Mouse (Mus musculus) CH12.LX (cell line): Measurements from ENCODE around the gene Gm20390.

Experiments
- CTCF ChIP-seq, 2 experiments: IDR thresholded peaks in 1 of 2; conservative IDR thresholded peaks in 1 of 2; 2 replicates each; pipeline ENCODE4 v1.5.1; 2011 to 2012; ENCODE audit warnings: low read depth in 2 of 2, low read length in 2 of 2, improper control_type of control experiment in 1 of 2, inconsistent platforms in 1 of 2, mild to moderate bottlenecking in 1 of 2, moderate library complexity in 1 of 2
- MAX ChIP-seq: IDR thresholded peaks from 2 replicates; pipeline ENCODE4 v1.6.1; 2011; ENCODE audit warnings: low read length, improper control_type of control experiment
- POLR2A ChIP-seq: IDR thresholded peaks from 2 replicates; pipeline ENCODE4 v1.6.1; 2011; ENCODE audit warnings: low read depth, mild to moderate bottlenecking, improper control_type of control experiment, low read length
- POLR2AphosphoS2 ChIP-seq: IDR thresholded peaks from 2 replicates; pipeline ENCODE4 v1.6.1; 2011; ENCODE audit warnings: low read depth, low read length, improper control_type of control experiment
- USF1 ChIP-seq: IDR thresholded peaks from 2 replicates; pipeline ENCODE4 v1.6.1; 2014; ENCODE audit warnings: low read depth, mild to moderate bottlenecking, inconsistent platforms, low read length, improper control_type of control experiment
- ZKSCAN1 ChIP-seq: IDR thresholded peaks from 2 replicates; pipeline ENCODE4 v1.6.1; 2012; ENCODE audit warnings: low read depth, inconsistent platforms, low read length, improper control_type of control experiment, borderline replicate concordance

- TF ChIP-seq POLR2A: no peak
- TF ChIP-seq CTCF (conservative IDR thresholded peaks at IDR 0.05 in 1 of 2, IDR thresholded peaks at IDR 0.05 in 1 of 2; ENCODE audit: low read depth in 2 of 2, low read length in 2 of 2): no peak
- TF ChIP-seq USF1: no peak
- TF ChIP-seq MAX: no peak
- TF ChIP-seq POLR2AphosphoS2: no peak
- no peak for TF ChIP-seq ZKSCAN1
These were observed 20.4 kb upstream of the Gm20390 start for GRCm38 (mm10) chr11:93988328-93989062.
